Mouse (Mus musculus): ENCODE data around the gene Anapc15. TPM values are rescaled to one million over a fixed set of nuclear protein-coding genes. Genes with fewer than 3 reads are reported as not detected.

Anapc15 gene
- polyA plus RNA-seq, 1 experiment: 103 TPM

DNA sequence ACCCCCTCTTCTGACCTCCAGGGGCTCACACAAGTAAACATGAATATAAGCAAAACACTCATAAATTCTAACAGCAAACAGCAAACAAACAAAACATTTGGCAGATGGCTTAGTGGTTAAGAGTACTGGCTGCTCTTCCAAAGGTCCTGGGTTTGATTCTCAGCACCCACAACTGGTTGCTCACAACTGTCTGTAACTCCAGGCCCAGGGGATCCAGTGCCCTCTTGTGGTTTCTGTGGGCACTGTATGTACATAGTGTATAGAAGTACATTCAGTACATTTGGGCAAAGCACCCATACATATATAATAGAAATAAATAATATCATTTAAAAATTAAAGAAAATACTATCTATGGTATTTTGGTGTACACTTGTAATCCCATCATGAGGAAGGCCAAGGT, 39.3 kb downstream of the Anapc15 start:
- H3K4me1 ChIP-seq (replicated peaks; ENCODE audit: control insufficient read depth, insufficient read depth, low read length): peaks cover 6% of the 10 kb centered on the region
- no peak for DNase-seq
- H3K27ac ChIP-seq (ENCODE audit: control insufficient read depth, insufficient read depth, low read length): no peak overlapping the region
- no peak for TF ChIP-seq CTCF (IDR thresholded peaks at IDR 0.05; ENCODE audit: borderline replicate concordance, control insufficient read depth, extremely low read depth, insufficient read depth, low read length, poor library complexity)
- no peak for TF ChIP-seq POLR2A (IDR thresholded peaks at IDR 0.05; ENCODE audit: control insufficient read depth, extremely low read depth, insufficient read depth, low read length, poor library complexity)
- H3K27me3 ChIP-seq (ENCODE audit: control insufficient read depth, insufficient read depth, low read length): no peaks in the 10 kb centered on the region
- no peaks in the 10 kb centered on the region for H3K36me3 ChIP-seq (ENCODE audit: control insufficient read depth, insufficient read depth, low read length)
- H3K4me3 ChIP-seq (ENCODE audit: control insufficient read depth, insufficient read depth, low read length): no peak overlapping the region

DNA sequence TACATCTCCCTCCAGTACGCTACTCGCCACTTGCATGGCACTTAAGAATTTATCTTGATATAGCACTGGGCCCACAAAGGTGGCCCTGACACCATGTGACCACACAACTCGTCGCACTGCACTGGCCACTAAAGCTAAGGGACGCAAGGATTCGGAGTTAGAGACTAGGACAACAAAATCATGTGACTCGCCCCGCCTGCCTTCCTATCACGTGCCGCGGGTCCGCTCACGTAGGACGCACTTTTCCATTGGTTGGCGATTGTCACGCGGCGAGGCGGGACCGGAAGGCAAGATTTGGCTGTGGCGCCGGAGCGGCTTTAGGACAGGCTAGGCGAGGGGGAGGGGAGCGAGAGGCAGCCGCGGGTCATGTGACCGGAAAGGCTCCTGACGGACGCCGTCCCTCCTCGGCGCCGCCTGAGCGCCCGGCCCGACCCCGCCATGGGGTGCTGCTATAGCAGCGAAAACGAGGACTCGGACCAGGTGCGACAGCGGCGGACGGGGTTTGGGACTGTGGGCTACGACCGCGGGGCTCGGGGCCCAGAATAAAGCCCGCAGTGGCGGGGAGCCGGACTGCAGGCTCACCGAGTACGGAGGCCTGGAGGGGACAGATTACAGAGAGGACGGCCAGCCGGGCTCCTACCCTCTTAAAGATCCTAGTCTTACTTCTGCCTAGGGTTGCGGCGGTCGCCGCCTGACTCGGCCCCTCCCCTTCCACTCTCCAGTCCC, 42.2 kb downstream of the Anapc15 start, which contains the start of gene Lamtor1:
Gene Lamtor1 (plus strand): TSS at position 344 of the 726 bp plus-strand sequence.
- Histone ChIP-seq H3K36me3 (ENCODE audit: control insufficient read depth, insufficient read depth, low read length) (no peaks in the 10 kb centered on the region; the same call in 1 of the 2 replicates), H3K4me1 (replicated peaks; ENCODE audit: control insufficient read depth, insufficient read depth, low read length) (peaks cover 6% of the 10 kb centered on the region), H3K27ac (ENCODE audit: control insufficient read depth, insufficient read depth, low read length) (peak within 1 kb of the TSS; percentile 80), H3K27me3 (ENCODE audit: control insufficient read depth, insufficient read depth, low read length) (no peaks in the 10 kb centered on the region), H3K4me3 (ENCODE audit: control insufficient read depth, insufficient read depth, low read length) (peak within 1 kb of the TSS; percentile 87)
- peak; percentile 77 for TF ChIP-seq POLR2A (IDR thresholded peaks at IDR 0.05; ENCODE audit: control insufficient read depth, extremely low read depth, insufficient read depth, low read length, poor library complexity)
- peak; percentile 48; the same call in 1 of the 2 replicates for TF ChIP-seq CTCF (IDR thresholded peaks at IDR 0.05; ENCODE audit: borderline replicate concordance, control insufficient read depth, extremely low read depth, insufficient read depth, low read length, poor library complexity)
- under 1% methylated on average over 61 of the region's 61 CpGs for WGBS
- DNase-seq: peak; percentile 98

DNA sequence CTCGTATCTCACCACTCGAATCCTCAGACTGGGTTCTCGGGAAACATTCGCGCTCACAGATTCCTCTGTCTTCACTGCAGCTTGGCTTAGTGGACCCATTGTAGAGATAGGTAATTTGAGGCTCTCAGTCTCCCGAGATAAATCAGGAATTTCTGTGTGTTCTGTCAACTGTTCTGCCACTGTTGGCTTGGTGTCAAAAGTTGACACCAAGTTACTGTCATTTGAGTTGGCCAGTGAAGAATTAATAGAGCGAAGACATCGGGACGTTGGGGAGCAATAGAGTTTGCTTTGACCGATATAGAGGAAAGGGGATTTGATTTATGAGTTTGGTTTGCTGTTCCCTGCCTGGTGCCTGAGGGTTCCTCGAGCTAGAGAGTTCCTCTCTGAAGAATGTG, 42.8 kb downstream of the Anapc15 start, which contains the start of gene Tomt:
Gene Tomt (minus strand): TSS at position 73 of the 395 bp plus-strand sequence.
- DNase-seq: no peak
- H3K4me1 ChIP-seq (replicated peaks; ENCODE audit: control insufficient read depth, insufficient read depth, low read length): peaks cover 6% of the 10 kb centered on the region
- 2% methylated on average over 11 of the region's 11 CpGs for WGBS
- peaks cover 4% of the 10 kb centered on the region; the same call in 1 of the 2 replicates for H3K36me3 ChIP-seq (ENCODE audit: control insufficient read depth, insufficient read depth, low read length)
- TF ChIP-seq POLR2A (IDR thresholded peaks at IDR 0.05; ENCODE audit: control insufficient read depth, extremely low read depth, insufficient read depth, low read length, poor library complexity) (no peak), CTCF (IDR thresholded peaks at IDR 0.05; ENCODE audit: borderline replicate concordance, control insufficient read depth, extremely low read depth, insufficient read depth, low read length, poor library complexity) (no peak)
- peak within 1 kb of the TSS; percentile 80 for H3K27ac ChIP-seq (ENCODE audit: control insufficient read depth, insufficient read depth, low read length)
- H3K4me3 ChIP-seq (ENCODE audit: control insufficient read depth, insufficient read depth, low read length): peak within 1 kb of the TSS; percentile 87
- no peaks in the 10 kb centered on the region for H3K27me3 ChIP-seq (ENCODE audit: control insufficient read depth, insufficient read depth, low read length)

DNA sequence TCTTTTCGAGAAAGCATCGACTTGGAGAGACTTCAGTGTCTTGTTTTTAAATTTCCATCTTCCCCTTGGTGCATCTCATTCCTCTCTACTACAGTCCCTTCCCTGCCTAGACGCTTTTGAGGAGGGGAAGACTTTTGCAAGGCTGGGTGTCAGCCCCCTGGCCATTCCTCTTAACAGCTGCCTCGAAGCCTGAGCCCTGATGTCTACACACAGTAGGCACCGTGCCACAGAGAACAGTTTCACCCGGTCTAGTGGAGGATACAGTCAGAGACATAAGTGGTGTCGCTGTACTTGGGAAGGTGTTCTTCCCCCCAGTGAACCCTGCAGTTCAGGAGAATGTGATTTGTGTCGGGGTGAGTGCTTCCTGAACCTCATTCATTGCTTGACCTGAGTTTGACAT, 43.2 kb downstream of the Anapc15 start:
- no peak for TF ChIP-seq POLR2A (IDR thresholded peaks at IDR 0.05; ENCODE audit: control insufficient read depth, extremely low read depth, insufficient read depth, low read length, poor library complexity)
- no peak for TF ChIP-seq CTCF (IDR thresholded peaks at IDR 0.05; ENCODE audit: borderline replicate concordance, control insufficient read depth, extremely low read depth, insufficient read depth, low read length, poor library complexity)
- WGBS: 3% methylated on average over 8 of the region's 8 CpGs
- Histone ChIP-seq H3K27ac (ENCODE audit: control insufficient read depth, insufficient read depth, low read length) (no peak overlapping the region), H3K4me3 (ENCODE audit: control insufficient read depth, insufficient read depth, low read length) (0 out of 2 replicates have a peak overlapping the region, but pooled peaks have one; percentile 7), H3K4me1 (replicated peaks; ENCODE audit: control insufficient read depth, insufficient read depth, low read length) (peaks cover 6% of the 10 kb centered on the region), H3K36me3 (ENCODE audit: control insufficient read depth, insufficient read depth, low read length) (peaks cover 6% of the 10 kb centered on the region; the same call in 1 of the 2 replicates), H3K27me3 (ENCODE audit: control insufficient read depth, insufficient read depth, low read length) (no peaks in the 10 kb centered on the region)
- no peak for DNase-seq

DNA sequence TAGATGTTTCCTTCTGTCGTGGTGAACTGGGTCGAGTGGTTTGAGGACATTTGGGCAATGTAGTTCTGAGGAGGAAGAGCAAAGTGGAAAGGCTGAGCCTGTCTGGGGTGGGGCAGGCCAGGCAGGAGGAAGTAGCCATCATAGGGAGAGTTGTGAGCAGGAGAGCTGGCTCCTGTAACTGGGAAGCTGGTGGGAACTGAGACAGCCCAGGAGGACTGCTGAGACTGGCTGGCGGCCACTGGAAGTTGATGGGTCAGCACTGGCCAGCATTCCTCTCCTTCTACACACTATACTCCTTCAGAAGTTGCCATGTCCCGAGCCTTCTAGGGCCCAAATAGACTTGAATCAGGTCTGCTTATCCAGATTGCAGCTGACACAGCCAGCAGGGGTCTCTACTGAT, 44.9 kb downstream of the Anapc15 start:
- Histone ChIP-seq H3K27ac (ENCODE audit: control insufficient read depth, insufficient read depth, low read length) (no peak overlapping the region), H3K27me3 (ENCODE audit: control insufficient read depth, insufficient read depth, low read length) (no peaks in the 10 kb centered on the region), H3K4me3 (ENCODE audit: control insufficient read depth, insufficient read depth, low read length) (no peak overlapping the region), H3K4me1 (replicated peaks; ENCODE audit: control insufficient read depth, insufficient read depth, low read length) (peaks cover 6% of the 10 kb centered on the region), H3K36me3 (ENCODE audit: control insufficient read depth, insufficient read depth, low read length) (peaks cover 21% of the 10 kb centered on the region)
- DNase-seq: no peak
- TF ChIP-seq POLR2A (IDR thresholded peaks at IDR 0.05; ENCODE audit: control insufficient read depth, extremely low read depth, insufficient read depth, low read length, poor library complexity): no peak
- TF ChIP-seq CTCF (IDR thresholded peaks at IDR 0.05; ENCODE audit: borderline replicate concordance, control insufficient read depth, extremely low read depth, insufficient read depth, low read length, poor library complexity): no peak
- 52% methylated on average over 4 of the region's 4 CpGs for WGBS

DNA sequence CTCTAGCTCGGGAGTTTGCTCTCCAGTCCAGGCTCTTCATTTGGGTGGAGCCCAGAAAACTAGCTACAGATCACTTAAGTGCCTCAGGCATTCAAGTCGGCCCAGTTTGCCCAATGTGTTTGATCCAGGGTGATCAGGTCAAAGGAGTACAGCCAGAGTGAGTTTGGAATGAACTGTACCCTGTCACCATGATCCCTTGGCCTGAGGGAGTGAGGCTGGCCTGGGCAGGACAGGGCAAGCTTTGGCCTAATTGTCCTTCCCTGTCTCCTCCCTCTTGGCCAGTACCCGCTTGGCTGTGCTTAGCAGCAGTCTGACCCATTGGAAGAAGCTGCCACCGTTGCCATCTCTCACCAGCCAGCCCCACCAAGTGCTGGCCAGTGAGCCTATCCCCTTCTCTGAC, 46.6 kb downstream of the Anapc15 start:
- no peak for DNase-seq
- Histone ChIP-seq H3K27me3 (ENCODE audit: control insufficient read depth, insufficient read depth, low read length) (no peaks in the 10 kb centered on the region), H3K36me3 (ENCODE audit: control insufficient read depth, insufficient read depth, low read length) (peaks cover 23% of the 10 kb centered on the region), H3K4me1 (replicated peaks; ENCODE audit: control insufficient read depth, insufficient read depth, low read length) (peaks cover 6% of the 10 kb centered on the region), H3K4me3 (ENCODE audit: control insufficient read depth, insufficient read depth, low read length) (no peak overlapping the region), H3K27ac (ENCODE audit: control insufficient read depth, insufficient read depth, low read length) (no peak overlapping the region)
- 82% methylated on average over 4 of the region's 4 CpGs for WGBS
- TF ChIP-seq POLR2A (IDR thresholded peaks at IDR 0.05; ENCODE audit: control insufficient read depth, extremely low read depth, insufficient read depth, low read length, poor library complexity): no peak
- TF ChIP-seq CTCF (IDR thresholded peaks at IDR 0.05; ENCODE audit: borderline replicate concordance, control insufficient read depth, extremely low read depth, insufficient read depth, low read length, poor library complexity): no peak

Data from thymus, adult 2 months (tissue).